Mouse (Mus musculus): ENCODE results near the gene Foxn1.

DNA sequence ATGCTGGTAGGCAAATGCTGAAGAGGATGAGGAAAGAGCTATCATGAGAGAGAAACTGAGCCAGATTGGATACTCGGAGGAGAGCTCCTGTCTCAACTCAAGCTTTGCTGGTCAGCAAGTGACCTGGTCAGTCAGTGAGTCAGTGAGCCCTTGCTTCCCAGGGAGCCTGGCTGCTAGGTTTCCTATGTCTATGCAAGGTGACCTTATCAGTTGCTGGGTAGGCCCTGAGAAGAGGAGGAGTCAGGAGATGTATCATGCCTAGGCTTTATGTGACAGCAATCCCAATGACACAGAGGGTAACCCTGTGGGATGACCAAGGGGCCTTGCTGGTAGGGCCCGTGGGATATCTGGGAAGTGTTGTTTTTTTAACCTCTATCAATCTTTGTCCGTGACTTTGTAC is 14.2 kb downstream of the Foxn1 start:
- no peak for TF ChIP-seq POLR2A (IDR thresholded peaks at IDR 0.05; ENCODE audit: borderline replicate concordance, low read depth, low read length)
- TF ChIP-seq CTCF (IDR thresholded peaks at IDR 0.05; ENCODE audit: low read depth, low read length), result no peak
